Mouse (Mus musculus) gastrocnemius, adult 2 months (tissue): ENCODE data around the gene Fli1. TPM values are rescaled to one million over a fixed set of nuclear protein-coding genes. Genes with fewer than 3 reads are reported as not detected.
A peak's percentile ranks its signal among the peaks of the same experiment; 100 is the strongest.

ENCODE experiments used
- DNase-seq: peaks from one replicate; pipeline ENCODE4 v3.0.0; 2022
- H3K27ac ChIP-seq: fragments of 200-600 bp; 2 replicates; pipeline ENCODE4 v1.8.1; 2022; ENCODE audit warnings: mild to moderate bottlenecking
- H3K4me3 ChIP-seq: fragments of 200-600 bp; 2 replicates; pipeline ENCODE4 v1.8.1; 2022; ENCODE audit warnings: mild to moderate bottlenecking, moderate library complexity
- CTCF ChIP-seq: fragments of 200-600 bp; IDR thresholded peaks from 2 replicates; pipeline ENCODE4 v1.8.1; 2022; ENCODE audit warnings: antibody characterized with exemption, mild to moderate bottlenecking, moderate library complexity
- intact Hi-C: fragments of 180-260 bp; cut with DNase I; formaldehyde crosslinking; loops from one replicate; pipeline ENCODE4 v1.15.1; 2025
- total RNA-seq, 2 experiments: library from RNA; stranded (reverse); gene quantifications; 2 replicates each; pipeline ENCODE4 v1.2.3; 2021

Gene Fli1
- total RNA-seq, 2 experiments from 2014 or later = 7.9 to 8.5 TPM

GRCm38 (mm10) chr9:32417466-32418116 is 125.1 kb downstream of the Fli1 start:
- Histone ChIP-seq H3K27ac (no peak overlapping the region), H3K4me3 (no peak overlapping the region)
- intact Hi-C loops = no loop called here
- no peak for DNase-seq
- TF ChIP-seq CTCF = no peak

- intact Hi-C loops = no loop called here
- no peak for TF ChIP-seq CTCF
- Histone ChIP-seq H3K27ac (no peak overlapping the region), H3K4me3 (no peak overlapping the region)
- DNase-seq = no peak
Measured at GRCm38 (mm10) chr9:32415952-32416351, 126.7 kb downstream of the Fli1 start.

DNA sequence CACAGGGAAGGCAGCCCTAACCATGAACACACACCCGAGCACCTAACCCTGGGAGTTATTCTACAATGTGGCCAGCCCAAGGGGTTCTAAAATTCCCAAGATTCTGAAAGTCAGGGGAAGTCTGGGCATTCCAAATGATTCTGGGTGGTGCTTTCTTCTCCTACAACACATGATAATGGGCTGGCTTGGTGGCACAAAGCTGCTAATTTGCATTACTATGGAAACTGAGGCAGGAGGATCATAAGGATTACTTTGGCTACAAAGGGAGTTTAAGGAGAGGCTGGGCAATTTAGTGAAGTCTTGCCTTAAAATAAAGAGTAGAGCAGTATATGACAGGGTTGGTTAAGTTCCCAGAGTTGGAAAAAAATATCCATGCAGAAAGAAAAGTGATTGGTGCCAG is 127.7 kb downstream of the Fli1 start:
- Histone ChIP-seq H3K27ac (no peak overlapping the region), H3K4me3 (no peak overlapping the region)
- no peak for DNase-seq
- intact Hi-C loops = no loop called here
- TF ChIP-seq CTCF = no peak

- intact Hi-C loops = no loop called here
- DNase-seq = no peak
- Histone ChIP-seq H3K4me3 (no peak overlapping the region), H3K27ac (no peak overlapping the region)
- no peak for TF ChIP-seq CTCF
Measured at GRCm38 (mm10) chr9:32412836-32413580, 129.7 kb downstream of the Fli1 start.

DNA sequence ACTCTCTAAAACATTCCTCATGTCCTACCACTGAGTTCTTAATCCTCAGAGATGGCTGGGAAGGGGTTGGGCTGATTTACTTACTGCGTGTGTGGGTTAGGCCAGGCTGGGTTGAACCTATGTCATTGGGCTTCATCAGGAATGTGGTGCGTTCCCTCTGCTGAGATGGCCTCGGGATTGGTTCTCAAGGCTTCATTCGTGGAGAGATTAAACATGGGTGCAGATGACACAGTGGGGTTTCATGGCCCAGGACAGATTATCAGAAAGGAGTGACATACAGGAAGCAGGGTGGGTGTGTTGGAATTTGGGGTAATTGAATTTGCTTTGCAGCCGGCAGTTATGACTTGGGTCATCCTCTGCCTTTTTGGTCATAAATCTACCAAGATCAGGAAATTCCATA is 131.2 kb downstream of the Fli1 start:
- TF ChIP-seq CTCF = no peak
- intact Hi-C loops = no loop called here
- Histone ChIP-seq H3K4me3 (no peak overlapping the region), H3K27ac (no peak overlapping the region)
- no peak for DNase-seq

GRCm38 (mm10) chr9:32410671-32411070 is 132.0 kb downstream of the Fli1 start:
- intact Hi-C loops = no loop called here
- no peak for TF ChIP-seq CTCF
- Histone ChIP-seq H3K27ac (no peak overlapping the region), H3K4me3 (no peak overlapping the region)
- DNase-seq = no peak

GRCm38 (mm10) chr9:32409060-32409961 is 133.3 kb downstream of the Fli1 start:
- intact Hi-C loops = loop anchor here (5.0 kb wide), 2 partner anchors 153 to 178 kb away; no protein-coding TSS in a partner anchor
- H3K27ac ChIP-seq = peak overlapping the region; percentile 58
- peak; percentile 32 for DNase-seq
- peak overlapping the region; percentile 75 for H3K4me3 ChIP-seq
- no peak for TF ChIP-seq CTCF

- Histone ChIP-seq H3K4me3 (peak overlapping the region; percentile 75), H3K27ac (no peak overlapping the region; the same call in 1 of the 2 replicates)
- DNase-seq = no peak
- intact Hi-C loops = loop anchor here (5.0 kb wide), 2 partner anchors 154 to 179 kb away; no protein-coding TSS in a partner anchor
- TF ChIP-seq CTCF = no peak
Measured at GRCm38 (mm10) chr9:32408730-32409059, 134.0 kb downstream of the Fli1 start.

DNA sequence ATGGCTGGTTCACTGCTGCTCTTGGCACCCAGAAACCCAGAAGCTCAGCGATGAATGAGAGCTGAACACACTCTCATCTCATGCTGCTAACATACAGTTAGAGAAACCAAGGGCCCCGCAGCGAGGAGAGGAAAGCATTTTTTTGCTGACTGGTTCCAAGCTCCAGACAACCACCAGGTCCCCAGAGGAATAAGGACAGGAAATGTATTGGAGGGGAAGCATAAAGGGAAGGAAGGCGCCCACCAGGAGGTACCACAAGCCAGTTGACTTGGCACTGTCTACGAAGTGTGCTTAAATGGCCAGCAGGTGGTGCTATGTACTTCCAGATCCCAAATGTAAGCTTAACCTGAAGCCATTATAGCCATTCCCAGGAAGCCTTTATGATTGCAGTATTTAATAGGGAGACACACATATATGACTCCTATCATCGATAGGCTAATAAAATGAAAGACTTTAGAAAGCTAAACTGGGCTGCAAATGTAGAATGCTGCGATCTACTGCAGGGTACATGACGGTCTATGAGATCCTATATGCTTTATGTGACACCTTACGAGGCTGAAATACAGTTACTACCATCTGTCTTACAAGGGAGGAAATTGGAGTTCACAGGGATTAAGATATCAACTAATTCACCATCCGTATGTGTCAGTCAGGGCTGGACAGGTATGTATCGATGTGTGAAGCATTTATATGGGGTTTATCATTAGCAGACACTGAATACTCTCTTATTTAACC is 137.3 kb downstream of the Fli1 start:
- Histone ChIP-seq H3K4me3 (no peak overlapping the region), H3K27ac (no peak overlapping the region)
- peak; percentile 58 for DNase-seq
- intact Hi-C loops = loop anchor here (5.0 kb wide), 2 partner anchors 157 to 182 kb away; no protein-coding TSS in a partner anchor
- TF ChIP-seq CTCF = peak; percentile 86

DNA sequence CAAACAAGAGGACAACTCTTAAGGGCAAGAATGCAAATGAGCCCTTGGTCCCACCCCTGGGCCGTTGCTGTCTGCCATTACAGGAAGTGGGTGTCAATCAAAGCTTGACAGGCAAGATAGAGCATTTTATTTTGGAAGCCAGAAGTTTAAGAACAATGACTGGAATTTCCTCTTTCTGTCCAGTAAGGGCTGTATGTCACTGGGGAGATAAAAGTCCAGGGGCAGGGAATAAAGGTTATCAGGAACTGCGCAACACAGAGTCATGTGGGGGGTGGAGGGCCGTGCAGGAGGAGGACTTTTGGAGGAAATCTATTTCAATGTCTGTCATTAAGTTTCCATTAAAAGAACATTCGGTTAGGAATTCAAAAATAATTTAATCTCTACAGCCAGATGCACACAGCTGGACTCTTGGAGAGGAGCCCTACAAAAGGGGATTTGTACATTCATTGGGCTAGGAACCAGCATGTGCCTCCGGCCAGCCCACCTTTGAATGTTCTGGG is 141.9 kb downstream of the Fli1 start:
- no peak for DNase-seq
- no peak for TF ChIP-seq CTCF
- intact Hi-C loops = no loop called here
- H3K27ac ChIP-seq = no peak overlapping the region
- no peak overlapping the region for H3K4me3 ChIP-seq

DNA sequence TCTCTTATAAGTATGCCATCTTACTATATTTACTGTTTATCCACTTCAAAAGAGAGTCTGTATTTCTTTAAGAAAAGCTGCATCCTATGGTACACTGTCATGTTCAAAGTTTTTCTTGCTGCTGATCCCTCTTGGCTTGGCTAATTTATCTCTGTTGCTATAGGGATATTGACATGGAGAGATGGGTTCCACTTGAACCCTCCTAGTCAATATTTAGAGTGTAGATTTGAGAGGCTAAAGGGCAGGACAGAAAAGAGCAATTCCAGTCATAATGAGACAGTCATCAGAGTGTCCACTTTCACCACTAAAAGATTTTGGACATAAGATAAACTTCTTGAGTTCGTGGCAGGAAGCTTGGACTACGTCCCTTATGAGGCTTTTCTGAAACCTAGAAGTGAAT is 142.4 kb downstream of the Fli1 start:
- intact Hi-C loops = no loop called here
- DNase-seq = no peak
- Histone ChIP-seq H3K27ac (no peak overlapping the region), H3K4me3 (no peak overlapping the region)
- no peak for TF ChIP-seq CTCF

DNA sequence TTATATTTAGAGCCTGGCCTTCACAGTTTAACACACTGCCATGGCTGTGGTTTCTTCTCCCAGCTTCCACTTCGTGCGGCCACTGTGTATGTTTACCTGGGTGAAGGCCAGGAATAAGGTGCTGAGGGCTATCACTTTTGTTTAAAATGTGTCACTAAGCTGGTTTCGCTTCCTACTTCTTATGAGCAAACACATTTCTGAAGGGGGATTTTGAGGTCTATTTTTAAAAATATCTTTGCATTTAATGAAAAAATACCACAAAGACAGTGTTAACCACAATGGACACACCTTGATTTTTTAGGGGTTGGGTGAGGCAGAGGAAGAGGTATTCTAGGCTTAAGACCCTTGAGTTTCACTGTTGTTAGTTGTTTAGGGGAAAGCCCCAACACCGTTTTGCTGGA is 147.9 kb downstream of the Fli1 start:
- Histone ChIP-seq H3K27ac (no peak overlapping the region), H3K4me3 (no peak overlapping the region)
- no peak for DNase-seq
- TF ChIP-seq CTCF = no peak
- intact Hi-C loops = no loop called here
